Mouse (Mus musculus) frontal cortex, postnatal 36 days (tissue): ENCODE data around the gene Gm9936.
"Not testable (repeated sequence)": the region's sequence is repeated elsewhere in the genome, so short reads cannot be mapped to it uniquely, and the experiment has no call there.

Source experiments
- DNase-seq, 2 experiments: peaks; one replicate each; pipeline ENCODE4 v3.0.0; 2022; ENCODE audit warnings: low spot score in 2 of 2

Gene Gm9936

DNA sequence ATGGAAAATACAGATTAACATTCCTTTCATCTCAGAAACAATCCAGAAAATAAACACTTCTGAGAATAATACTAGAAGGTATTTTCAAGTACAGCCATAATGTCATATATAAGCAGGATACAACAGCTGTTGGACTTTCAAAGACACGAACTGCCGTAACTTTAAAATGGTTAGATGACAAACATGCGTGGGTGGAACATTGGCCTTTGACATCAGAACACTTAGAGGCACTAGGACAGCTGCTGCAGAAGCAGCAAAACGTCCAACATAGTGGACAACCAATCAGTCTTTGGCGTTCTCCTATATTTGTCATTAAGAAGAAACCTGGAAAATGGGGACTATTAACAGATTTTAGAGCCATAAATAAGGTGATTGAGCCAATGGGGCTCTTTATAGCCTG is 18.0 kb downstream of the Gm9936 start:
- not testable (repeated sequence) for DNase-seq

DNA sequence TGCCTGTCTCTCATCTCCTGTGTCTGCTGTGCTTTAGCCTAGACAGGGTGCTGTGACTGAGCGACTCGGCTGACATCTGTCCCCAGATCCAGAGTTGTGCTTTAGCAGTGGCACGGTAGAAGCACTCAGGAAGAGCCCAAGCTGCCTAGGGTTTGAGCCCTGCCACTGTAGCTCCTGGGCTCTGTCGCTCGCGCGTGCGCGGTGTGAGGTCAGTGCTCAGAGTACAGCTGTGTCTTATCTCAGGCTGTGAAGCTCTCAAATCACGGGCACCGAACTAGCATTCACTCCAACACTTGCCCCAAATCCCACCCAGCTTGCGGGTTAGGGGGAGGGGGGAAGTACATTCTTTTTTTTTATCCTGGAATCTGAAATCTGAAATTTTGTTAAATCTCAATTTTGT is 21.6 kb downstream of the Gm9936 start:
- DNase-seq, result no peak

DNA sequence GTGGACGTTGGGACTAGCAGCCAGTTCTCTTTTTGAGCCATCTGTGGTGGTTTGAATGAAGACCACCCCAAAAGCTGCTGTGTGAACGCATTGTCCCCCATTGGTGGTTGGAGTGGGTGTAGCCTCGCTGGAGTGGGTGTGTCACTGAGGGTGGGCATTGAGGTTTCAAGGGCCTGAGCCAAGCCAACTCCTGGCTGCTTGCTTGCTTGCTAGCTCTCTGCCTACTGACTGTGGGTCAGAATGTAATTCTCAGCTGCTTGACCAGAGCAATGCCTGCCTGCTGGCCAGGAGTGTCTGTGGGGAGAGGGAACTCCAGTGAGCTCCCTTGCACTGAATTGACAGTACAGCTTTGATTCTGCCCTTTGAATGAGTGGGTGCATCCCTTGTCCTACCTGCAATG is 28.7 kb downstream of the Gm9936 start:
- DNase-seq, result no peak

DNA sequence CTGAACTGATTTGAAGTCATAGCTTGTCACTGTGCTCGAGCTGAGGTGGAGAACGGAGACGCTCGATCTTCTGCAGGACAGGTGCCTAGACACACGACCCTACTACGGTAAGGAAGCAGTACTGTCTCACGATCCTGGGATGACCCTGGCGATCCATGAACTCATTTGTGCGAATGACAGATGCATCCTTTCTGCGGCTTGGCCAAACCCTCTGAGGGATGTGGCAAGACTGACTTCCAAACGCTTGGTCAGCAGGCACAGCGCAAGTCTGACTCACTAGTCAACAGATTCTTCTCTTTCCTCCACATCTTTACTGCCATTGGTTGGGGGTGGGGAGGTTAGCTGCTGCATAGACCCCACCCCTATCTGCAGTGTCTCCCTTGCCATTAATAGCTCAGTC is 31.1 kb downstream of the Gm9936 start:
- no peak for DNase-seq

DNA sequence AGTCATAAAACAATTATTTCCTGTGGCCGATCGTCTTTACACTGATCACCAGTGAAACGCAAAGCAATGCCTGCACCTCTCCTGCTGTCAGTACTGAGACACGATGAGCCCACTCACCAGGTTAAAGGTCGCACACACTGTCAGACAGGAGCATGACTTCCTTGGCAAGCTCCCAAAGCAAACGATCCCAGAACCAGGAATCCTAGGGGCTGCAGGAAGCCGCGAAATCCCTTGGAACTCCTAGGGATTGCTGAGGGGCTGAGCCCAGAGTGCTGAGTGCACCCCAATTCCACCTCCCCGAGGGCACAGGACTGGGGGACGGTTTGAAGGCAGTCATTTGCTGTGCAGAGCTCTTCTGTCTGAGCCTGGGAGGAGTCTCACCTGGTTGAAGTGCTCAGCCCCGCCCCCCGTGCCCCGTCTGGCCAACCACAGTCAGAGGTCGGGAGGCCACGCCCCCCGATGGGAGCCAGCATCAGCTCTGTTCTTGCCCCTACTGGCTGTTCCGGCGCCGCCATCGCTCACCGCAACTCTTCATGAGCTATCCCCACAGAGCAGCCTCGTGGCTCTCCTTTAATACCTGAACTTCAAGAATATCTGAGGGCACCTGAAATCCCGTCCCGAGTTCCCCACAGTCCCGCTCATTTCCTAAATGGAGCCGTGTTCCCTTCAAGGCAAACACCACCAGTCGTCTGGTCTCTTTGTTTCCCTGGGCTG is 32.3 kb downstream of the Gm9936 start:
- DNase-seq, result no peak

DNA sequence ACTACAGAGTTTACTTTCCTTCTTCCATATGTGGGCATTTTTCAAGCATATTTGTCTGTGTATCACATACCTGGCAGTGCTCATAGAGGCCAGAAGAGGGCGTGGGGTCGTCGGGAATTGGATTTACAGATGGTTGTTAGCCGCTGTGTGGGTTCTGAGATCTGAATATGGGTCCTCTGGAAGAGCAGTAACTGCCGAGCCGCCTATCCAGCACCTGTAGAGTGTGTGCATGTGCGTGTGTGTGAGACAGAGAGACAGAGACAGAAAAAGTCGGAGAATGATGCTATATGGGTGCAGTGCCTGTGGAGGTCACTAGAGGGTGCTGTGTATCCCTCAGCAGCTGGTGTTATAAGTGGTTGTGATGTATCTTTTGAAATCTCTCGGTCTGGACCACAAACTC is 34.3 kb downstream of the Gm9936 start:
- peak in 1 of 2 experiments; percentile 68 for DNase-seq

DNA sequence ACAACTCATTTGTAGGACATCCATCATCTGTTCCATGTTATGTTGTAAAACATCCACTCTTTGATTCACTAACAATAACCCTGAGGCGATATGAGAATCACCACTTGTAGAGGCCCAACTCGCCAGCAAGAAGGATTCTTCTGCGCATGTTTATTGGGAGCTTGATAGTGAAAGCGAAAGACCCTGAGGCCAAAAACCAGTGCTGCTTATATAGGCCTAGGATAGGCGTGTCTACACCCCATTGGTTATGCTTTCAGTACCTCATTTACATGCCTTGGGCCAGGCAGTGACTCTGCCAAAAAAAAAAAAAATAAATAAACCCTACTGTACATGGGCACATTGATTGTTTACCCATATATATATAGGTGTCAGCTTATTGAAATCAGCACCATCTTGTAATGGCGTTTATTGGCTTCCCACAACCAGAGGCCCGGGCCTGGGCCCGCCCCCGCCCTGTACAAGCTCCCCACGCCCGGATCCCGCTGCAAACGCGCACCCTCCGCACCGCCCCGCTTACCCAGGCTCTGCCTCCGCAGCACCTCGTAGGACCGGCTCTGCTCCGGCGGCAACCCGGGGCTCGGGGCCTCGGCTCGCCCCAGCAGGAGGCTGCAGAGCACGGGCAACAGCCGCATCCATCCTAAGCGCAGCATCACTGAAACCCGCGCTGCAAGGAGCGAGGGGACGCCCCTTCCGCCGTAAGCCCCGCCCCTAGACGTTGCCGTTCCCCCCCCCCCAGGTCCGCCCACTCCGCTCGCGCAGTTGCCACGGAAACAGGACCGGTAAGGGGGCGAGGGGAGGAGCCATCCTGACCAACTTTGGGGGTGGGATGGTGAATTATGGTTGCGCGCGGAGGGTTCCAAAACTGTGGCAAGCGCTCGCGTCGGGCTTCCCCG is 35.4 kb downstream of the Gm9936 start, which contains the start of gene 1500011B03Rik:
TSS of gene 1500011B03Rik (minus strand) at position 673 of the 893 bp plus-strand sequence.
- DNase-seq, result peak; percentile 76

DNA sequence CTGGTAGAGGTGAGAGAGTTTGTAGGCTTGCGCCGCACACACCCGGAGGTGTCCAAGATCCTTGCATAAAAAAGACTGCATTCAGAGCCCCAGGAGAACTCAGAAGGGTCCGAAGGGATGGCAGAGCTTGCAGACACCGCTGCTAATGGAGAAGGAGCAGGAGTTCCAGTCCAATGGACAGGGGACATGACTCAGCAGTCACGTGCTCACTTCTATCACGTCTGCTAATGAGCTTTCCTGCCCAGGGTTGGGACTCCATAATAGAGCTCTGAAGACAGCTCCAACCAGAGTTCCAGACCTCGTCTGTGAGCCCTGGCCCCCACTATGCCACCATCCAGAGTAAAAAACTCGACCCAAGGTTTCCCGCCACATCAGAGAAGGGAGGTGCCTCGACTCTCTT is 40.4 kb downstream of the Gm9936 start:
- DNase-seq, result no peak

DNA sequence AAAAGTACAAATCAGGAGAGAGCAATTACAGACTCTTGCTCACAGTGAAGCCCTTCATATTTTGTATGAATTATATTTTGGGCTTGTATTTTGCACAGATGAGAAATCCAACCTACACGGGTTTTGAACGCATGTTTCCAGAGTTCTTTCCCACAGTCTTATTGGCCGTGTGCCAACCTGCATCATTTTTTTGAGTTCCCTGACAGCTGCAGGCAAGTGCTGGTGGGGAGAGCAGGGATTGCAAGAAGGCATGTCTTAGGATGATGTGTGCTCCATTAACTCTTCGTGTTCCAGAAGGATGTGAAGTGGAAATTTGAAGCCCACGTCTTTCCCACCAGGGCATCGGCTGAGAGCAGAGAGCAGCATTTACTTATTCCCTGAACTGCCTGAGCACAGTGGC is 41.9 kb downstream of the Gm9936 start:
- DNase-seq, result no peak

DNA sequence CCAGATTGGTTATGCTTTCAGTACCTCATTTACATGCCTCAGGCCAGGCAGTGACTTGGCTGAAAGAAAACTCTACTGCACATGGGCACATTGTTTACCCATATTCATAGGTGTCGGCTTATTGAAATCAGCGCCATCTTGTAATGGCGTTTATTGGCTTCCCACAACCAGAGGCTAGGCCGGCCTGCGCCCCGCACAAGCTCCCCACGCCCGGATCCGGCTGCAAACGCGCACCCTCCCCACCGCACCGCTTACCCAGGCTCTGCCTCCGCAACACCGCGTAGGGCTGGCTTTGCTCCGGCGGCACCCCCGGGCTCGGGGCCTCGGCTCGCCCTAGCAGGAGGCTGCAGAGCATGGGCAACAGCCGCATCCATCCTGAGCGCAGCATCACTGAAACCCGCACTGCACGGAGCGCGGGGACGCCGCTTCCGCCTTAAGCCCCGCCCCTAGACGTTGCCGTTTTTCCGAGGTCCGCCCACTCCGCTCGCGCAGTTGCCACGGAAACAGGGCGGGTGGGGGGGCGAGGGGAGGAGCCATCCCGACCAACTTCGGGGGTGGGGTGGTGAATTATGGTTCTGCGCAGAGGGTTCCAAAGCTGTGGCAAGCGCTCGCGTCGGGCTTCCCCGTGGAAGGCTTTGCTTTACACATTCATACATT is 44.8 kb downstream of the Gm9936 start:
- DNase-seq, result peak; percentile 88 to 92

DNA sequence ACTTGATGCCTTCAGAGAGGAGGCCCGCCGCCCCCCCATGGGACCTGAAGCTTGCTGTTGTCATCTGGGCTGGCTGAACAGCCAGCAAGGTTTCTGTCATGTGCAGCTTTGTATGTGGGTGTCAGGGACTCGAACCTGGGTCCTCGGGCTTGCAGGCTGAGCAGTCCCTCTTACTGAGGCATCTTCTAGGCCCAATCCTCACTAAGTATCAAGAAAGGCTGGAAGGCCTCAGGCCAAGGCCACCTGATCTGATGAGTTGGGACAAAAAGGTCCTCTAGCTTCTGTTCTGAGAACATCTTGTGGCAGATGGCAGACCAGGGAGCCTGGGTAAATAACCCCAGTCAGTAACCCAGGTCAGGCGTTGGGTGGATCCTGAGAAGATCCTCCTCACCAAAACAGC is 48.7 kb downstream of the Gm9936 start:
- DNase-seq, result no peak

DNA sequence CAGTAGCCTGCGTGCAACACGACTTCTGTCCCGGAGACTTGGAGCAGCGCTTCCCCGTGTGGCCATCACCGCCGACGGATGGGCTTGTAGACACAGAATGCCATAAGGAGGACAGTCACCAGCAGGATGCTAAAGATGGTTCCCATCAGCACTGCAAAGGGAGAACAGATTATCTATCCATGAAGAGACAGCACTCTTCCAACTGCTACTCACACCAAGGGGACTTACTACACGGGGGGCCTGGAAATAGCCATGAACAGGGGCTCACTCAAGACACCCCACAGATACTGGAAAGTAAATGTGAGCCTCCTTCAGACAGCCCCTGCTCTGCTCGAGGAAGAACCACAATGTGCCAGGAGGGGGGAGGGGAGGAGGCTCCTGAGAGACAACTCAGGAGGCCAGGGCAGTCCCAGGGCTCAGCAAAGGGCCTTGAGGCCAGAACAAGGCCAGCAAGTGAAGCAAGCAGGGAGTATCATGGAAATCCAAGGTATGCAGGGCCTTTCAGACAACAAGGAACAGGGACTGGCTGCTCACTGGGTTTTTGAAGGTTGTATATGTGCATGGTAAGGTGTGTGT is 49.2 kb downstream of the Gm9936 start:
- DNase-seq, result no peak

DNA sequence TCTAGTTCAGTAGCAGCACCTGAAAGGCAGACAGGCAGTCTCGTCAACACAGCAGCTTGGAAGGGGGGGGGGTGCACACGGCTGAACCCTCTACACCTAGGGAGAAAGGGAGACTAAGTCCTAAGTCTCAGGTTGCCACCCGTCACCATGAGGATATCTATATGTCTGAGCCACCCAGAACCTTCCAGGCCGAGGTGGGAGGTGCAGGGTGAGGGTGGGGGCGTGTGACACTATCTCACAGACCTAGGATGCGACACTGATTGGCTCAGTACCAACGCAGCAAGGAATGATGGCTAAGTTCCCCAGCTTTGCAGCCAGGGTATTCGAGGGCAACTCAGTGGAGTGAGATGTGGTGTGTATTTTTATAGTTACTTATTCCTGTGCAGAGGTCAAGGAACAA is 50.1 kb downstream of the Gm9936 start:
- no peak for DNase-seq

DNA sequence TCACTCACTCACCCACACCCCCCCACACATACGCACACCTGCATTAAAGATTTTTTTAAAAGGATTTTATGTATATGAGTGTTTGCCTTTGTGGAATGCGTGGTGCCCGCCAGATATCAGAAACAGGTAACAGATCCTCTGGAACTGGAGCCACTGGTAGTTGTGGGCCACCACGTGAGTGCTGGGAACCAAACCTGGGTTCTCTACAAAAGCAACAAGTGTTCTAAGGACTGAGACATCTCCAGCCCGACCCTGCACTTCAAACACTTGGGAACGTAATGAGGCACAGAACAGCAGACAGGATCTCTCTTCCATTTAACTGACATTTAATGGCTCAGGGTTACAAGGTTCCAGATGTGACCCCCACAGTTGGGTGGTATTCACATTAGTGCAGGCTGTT is 50.6 kb downstream of the Gm9936 start:
- no peak for DNase-seq

DNA sequence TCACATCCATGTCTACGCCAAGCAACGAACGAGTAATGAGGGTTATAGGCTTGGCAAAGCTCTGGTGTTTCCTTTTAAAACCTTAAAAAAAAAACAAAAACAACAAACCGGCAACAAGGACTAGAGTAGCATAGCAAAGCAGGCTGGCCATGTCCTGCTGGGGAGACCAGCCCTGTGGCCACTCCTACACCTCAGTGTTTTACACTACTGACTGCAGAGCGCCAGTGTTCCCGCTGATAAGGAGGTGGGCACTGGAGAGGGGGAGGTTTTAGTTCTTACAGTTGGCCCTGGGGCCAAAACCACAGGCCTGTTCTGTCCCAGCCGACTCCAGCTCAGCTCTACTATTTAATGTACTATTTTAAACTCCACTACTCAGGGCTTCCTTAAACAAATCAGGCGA is 51.0 kb downstream of the Gm9936 start:
- no peak for DNase-seq

DNA sequence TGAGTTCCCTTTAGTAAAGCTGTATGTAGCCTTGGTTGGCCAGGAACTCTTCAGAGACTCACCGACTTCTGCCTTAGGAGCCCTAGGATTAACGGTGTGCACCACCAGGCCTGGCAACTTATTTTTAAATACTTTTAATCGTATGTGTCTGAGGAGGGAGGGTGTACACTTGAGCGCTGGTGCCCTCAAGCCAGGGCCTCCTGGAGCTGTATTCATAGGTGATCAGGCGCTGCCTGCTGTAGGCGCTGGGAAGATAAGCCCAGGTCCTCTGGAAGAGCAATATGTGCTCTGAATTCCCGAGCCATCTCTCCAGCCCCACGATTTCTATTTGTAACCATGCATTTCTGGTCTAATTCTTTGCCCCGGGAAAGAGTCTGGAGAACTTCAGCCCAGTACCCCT is 51.4 kb downstream of the Gm9936 start:
- no peak for DNase-seq

DNA sequence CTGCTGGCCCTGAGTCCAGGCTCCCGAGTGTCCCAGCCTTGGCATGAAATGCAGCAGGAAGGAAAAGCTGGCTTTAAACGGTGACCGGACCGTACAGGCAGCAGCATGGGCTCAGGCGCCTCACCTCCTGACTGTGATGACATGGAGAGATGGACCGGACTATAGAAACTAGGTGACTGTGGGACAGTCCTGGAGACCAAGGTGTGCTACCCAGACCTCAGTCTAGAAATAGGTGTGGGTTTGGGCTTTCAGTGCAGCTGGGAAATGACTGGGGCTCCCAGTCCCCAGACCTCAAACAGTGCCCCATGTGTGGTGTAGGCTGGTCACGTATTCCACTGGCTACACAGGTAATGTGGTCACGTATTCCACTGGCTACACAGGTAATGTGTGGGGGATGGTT is 51.8 kb downstream of the Gm9936 start:
- DNase-seq, result no peak
